Mouse (Mus musculus): ENCODE results near the gene Stoml1. TPM values are rescaled to one million over a fixed set of nuclear protein-coding genes. Genes with fewer than 3 reads are reported as not detected.

Gene Stoml1
- total and polyA plus RNA-seq, 3 experiments: 35.4 to 40.7 (median 35.4) TPM

- H3K79me2 ChIP-seq (replicated peaks; ENCODE audit: control insufficient read depth, extremely low read depth, insufficient read depth, poor library complexity, severe bottlenecking): no peaks in the 10 kb centered on the region
- no peak overlapping the region for H3K27ac ChIP-seq (ENCODE audit: insufficient read depth, low read depth)
- peaks cover 4% of the 10 kb centered on the region for H3K9me3 ChIP-seq (replicated peaks; ENCODE audit: low read length)
- TF ChIP-seq EP300 (IDR thresholded peaks at IDR 0.05; ENCODE audit: low read length) (no peak), HCFC1 (IDR thresholded peaks at IDR 0.05; ENCODE audit: low read depth, low read length) (no peak), TCF12 (IDR thresholded peaks at IDR 0.05; ENCODE audit: low read depth, low read length) (no peak), ZNF384 (IDR thresholded peaks at IDR 0.05; ENCODE audit: low read depth, low read length) (no peak)
- H3K36me3 ChIP-seq (replicated peaks in 1 of 2; ENCODE audit: control insufficient read depth in 1 of 2, insufficient read depth in 1 of 2, low read length in 1 of 2): no peaks in the 10 kb centered on the region
- H3K4me3 ChIP-seq (replicated peaks in 1 of 3; ENCODE audit: low read depth in 2 of 3, low read length in 2 of 3, poor library complexity in 1 of 3): no peak overlapping the region
- dilution Hi-C loops (cut with MboI; ENCODE audit: extremely low pct_ligation_motif_present, extremely low pct_unique_long_range_greater_than_20kb, low sequenced_read_pairs): no loop called here
- DNase-seq (ENCODE audit: extremely low read depth): no peak
- in situ Hi-C loops (cut with MboI; ENCODE audit: low pct_ligation_motif_present, low pct_unique_long_range_greater_than_20kb, low sequenced_read_pairs): no loop called here
- H3K9ac ChIP-seq (ENCODE audit: insufficient read depth, low read depth): no peak overlapping the region
- no peaks in the 10 kb centered on the region for H3K4me1 ChIP-seq (ENCODE audit: control insufficient read depth in 1 of 2, insufficient read depth in 2 of 2)
- no peak overlapping the region for H3K4me2 ChIP-seq (ENCODE audit: insufficient read depth, low read depth, poor library complexity, severe bottlenecking)
- H3K27me3 ChIP-seq (replicated peaks): peaks cover 61% of the 10 kb centered on the region
Measured at GRCm38 (mm10) chr9:58305686-58306085, 52.7 kb downstream of the Stoml1 start.

- Histone ChIP-seq H3K36me3 (replicated peaks in 1 of 2; ENCODE audit: control insufficient read depth in 1 of 2, insufficient read depth in 1 of 2, low read length in 1 of 2) (no peaks in the 10 kb centered on the region), H3K79me2 (replicated peaks; ENCODE audit: control insufficient read depth, extremely low read depth, insufficient read depth, poor library complexity, severe bottlenecking) (no peaks in the 10 kb centered on the region), H3K4me1 (ENCODE audit: control insufficient read depth in 1 of 2, insufficient read depth in 2 of 2) (peaks cover 0 to 3% of the 10 kb centered on the region in 2 experiments; a peak in 1 of 4 replicates), H3K4me2 (ENCODE audit: insufficient read depth, low read depth, poor library complexity, severe bottlenecking) (no peak overlapping the region), H3K27me3 (replicated peaks) (peaks cover 49% of the 10 kb centered on the region), H3K4me3 (replicated peaks in 1 of 3; ENCODE audit: low read depth in 2 of 3, low read length in 2 of 3, poor library complexity in 1 of 3) (no peak overlapping the region), H3K9me3 (replicated peaks; ENCODE audit: low read length) (peaks cover 11% of the 10 kb centered on the region), H3K9ac (ENCODE audit: insufficient read depth, low read depth) (no peak overlapping the region), H3K27ac (ENCODE audit: insufficient read depth, low read depth) (no peak overlapping the region)
- TF ChIP-seq BHLHE40 (IDR thresholded peaks at IDR 0.05; ENCODE audit: low read depth, low read length) (no peak), CTCF (conservative IDR thresholded peaks at IDR 0.05 in 1 of 2, IDR thresholded peaks at IDR 0.05 in 1 of 2; ENCODE audit: low read depth in 2 of 2, low read length in 2 of 2) (no peak), MEF2A (IDR thresholded peaks at IDR 0.05; ENCODE audit: borderline replicate concordance, low read depth, low read length) (no peak), ZC3H11A (IDR thresholded peaks at IDR 0.05; ENCODE audit: low read depth, low read length) (no peak), UBTF (IDR thresholded peaks at IDR 0.05; ENCODE audit: low read depth, low read length) (no peak), RAD21 (IDR thresholded peaks at IDR 0.05; ENCODE audit: low read depth, low read length) (no peak), ZNF384 (IDR thresholded peaks at IDR 0.05; ENCODE audit: low read depth, low read length) (no peak), MAZ (IDR thresholded peaks at IDR 0.05; ENCODE audit: low read depth, low read length) (no peak)
- DNase-seq (ENCODE audit: extremely low read depth): no peak
- in situ Hi-C loops (cut with MboI; ENCODE audit: low pct_ligation_motif_present, low pct_unique_long_range_greater_than_20kb, low sequenced_read_pairs): no loop called here
- dilution Hi-C loops (cut with MboI; ENCODE audit: extremely low pct_ligation_motif_present, extremely low pct_unique_long_range_greater_than_20kb, low sequenced_read_pairs): no loop called here
Measured at GRCm38 (mm10) chr9:58308395-58308794, 55.4 kb downstream of the Stoml1 start.

- Histone ChIP-seq H3K9ac (ENCODE audit: insufficient read depth, low read depth) (no peak overlapping the region), H3K27ac (ENCODE audit: insufficient read depth, low read depth) (no peak overlapping the region), H3K79me2 (replicated peaks; ENCODE audit: control insufficient read depth, extremely low read depth, insufficient read depth, poor library complexity, severe bottlenecking) (no peaks in the 10 kb centered on the region), H3K4me2 (ENCODE audit: insufficient read depth, low read depth, poor library complexity, severe bottlenecking) (no peak overlapping the region), H3K27me3 (replicated peaks) (peaks cover 37% of the 10 kb centered on the region), H3K36me3 (replicated peaks in 1 of 2; ENCODE audit: control insufficient read depth in 1 of 2, insufficient read depth in 1 of 2, low read length in 1 of 2) (no peaks in the 10 kb centered on the region), H3K4me1 (ENCODE audit: control insufficient read depth in 1 of 2, insufficient read depth in 2 of 2) (peaks cover 0 to 3% of the 10 kb centered on the region in 2 experiments; a peak in 1 of 4 replicates), H3K9me3 (replicated peaks; ENCODE audit: low read length) (peaks cover 11% of the 10 kb centered on the region), H3K4me3 (replicated peaks in 1 of 3; ENCODE audit: low read depth in 2 of 3, low read length in 2 of 3, poor library complexity in 1 of 3) (no peak overlapping the region)
- dilution Hi-C loops (cut with MboI; ENCODE audit: extremely low pct_ligation_motif_present, extremely low pct_unique_long_range_greater_than_20kb, low sequenced_read_pairs) (no loop called here), in situ Hi-C loops (cut with MboI; ENCODE audit: low pct_ligation_motif_present, low pct_unique_long_range_greater_than_20kb, low sequenced_read_pairs) (no loop called here)
- TF ChIP-seq MAZ (IDR thresholded peaks at IDR 0.05; ENCODE audit: low read depth, low read length): no peak
- DNase-seq (ENCODE audit: extremely low read depth): no peak
Measured at GRCm38 (mm10) chr9:58310043-58310660, 57.2 kb downstream of the Stoml1 start.
